Mouse (Mus musculus): Measurements from ENCODE around the gene Orai3.

- TF ChIP-seq ZC3H11A (IDR thresholded peaks at IDR 0.05; ENCODE audit: borderline replicate concordance, low read depth, low read length) (no peak), MAFK (IDR thresholded peaks at IDR 0.05; ENCODE audit: insufficient read depth, low read depth, low read length) (no peak), ZNF384 (IDR thresholded peaks at IDR 0.05; ENCODE audit: low read depth, low read length) (no peak), CHD2 (IDR thresholded peaks at IDR 0.05; ENCODE audit: low read depth, low read length) (no peak; the same call in 1 of the 2 replicates), HCFC1 (IDR thresholded peaks at IDR 0.05; ENCODE audit: borderline replicate concordance, insufficient read depth, low read length) (no peak)
Measured at GRCm38 (mm10) chr7:127744366-127745045, 25.1 kb upstream of the Orai3 start, which contains the start of gene Fbxl19.

Measured in ES-E14 (cell line).